Mouse (Mus musculus) embryonic fibroblast, embryonic 13.5 days (primary cell): ENCODE measurements around the gene Kdm1a. TPM values are rescaled to one million over a fixed set of nuclear protein-coding genes. Genes with fewer than 3 reads are reported as not detected.
A peak's percentile ranks its signal among the peaks of the same experiment; 100 is the strongest.

Experiments used
- H3K27ac ChIP-seq: 2 replicates; pipeline ENCODE4 v1.5.1; 2012; ENCODE audit warnings: low read length, control low read depth, inconsistent platforms; ENCODE audit not compliant: insufficient read depth
- H3K4me1 ChIP-seq: 2 replicates; pipeline ENCODE4 v1.6.1; 2011; ENCODE audit warnings: low read length; ENCODE audit not compliant: control insufficient read depth, insufficient read depth
- H3K4me3 ChIP-seq: 2 replicates; pipeline ENCODE4 v1.5.1; 2011; ENCODE audit warnings: mild to moderate bottlenecking, control low read depth, low read length; ENCODE audit not compliant: insufficient read depth
- CTCF ChIP-seq: IDR thresholded peaks from 2 replicates; pipeline ENCODE4 v1.5.1; 2011; ENCODE audit warnings: mild to moderate bottlenecking, control low read depth, low read length, moderate library complexity, borderline replicate concordance; ENCODE audit not compliant: insufficient read depth
- POLR2A ChIP-seq: IDR thresholded peaks from 2 replicates; pipeline ENCODE4 v1.6.1; 2011; ENCODE audit warnings: low read depth, mild to moderate bottlenecking, control low read depth, low read length, moderate library complexity
- polyA plus RNA-seq: library from polyadenylated mRNA; stranded (reverse); fragments of >200 nt; gene quantifications from 2 replicates; pipeline ENCODE4 v1.2.4, GENCODE M21; 2011; ENCODE audit warnings: low read depth; ENCODE audit not compliant: missing spikeins, insufficient read length

Gene Kdm1a
- polyA plus RNA-seq, 1 experiment, result 88.7 TPM

DNA sequence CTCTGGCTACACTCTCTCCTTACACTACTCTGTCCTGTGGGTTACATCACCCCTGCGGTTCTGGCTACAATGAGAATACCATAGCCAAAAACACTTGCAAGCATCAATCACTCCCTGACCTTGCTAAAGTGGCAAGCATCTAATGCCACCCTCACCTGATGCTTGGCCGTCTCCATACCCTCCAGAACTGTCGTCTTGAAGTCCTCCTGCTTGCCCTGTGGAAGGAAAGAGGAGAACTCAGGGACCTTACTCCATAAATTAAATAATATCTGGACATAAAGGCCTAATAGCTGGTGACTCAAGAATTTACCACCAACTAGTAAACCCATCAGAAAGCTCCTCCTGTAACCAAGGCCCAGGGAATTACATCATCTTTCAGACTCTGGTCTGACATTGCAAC lies 20.6 kb downstream of the Kdm1a start:
- Histone ChIP-seq H3K27ac (no peak overlapping the region), H3K4me1 (peaks cover 3% of the 10 kb centered on the region; the same call in 1 of the 2 replicates), H3K4me3 (no peak overlapping the region)
- TF ChIP-seq CTCF, result no peak
- no peak for TF ChIP-seq POLR2A

DNA sequence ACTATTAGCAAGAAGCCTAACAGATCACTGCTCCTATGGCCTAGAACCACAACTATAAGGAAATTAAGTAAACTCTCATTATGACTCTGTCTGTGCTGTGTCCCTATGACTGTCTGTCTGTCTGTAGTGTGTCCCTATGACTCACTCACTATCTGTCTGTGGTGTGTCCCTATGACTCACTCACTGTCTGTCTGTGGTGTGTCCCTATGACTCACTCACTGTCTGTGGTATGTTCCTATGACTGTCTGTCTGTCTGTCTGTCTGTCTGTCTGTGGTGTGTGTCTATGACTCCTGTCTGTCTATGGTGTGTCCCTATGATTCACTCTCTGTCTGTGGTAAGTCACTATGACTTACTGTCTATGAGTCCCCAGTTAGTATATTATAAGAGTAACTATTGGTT lies 32.5 kb downstream of the Kdm1a start:
- Histone ChIP-seq H3K4me1 (no peaks in the 10 kb centered on the region), H3K27ac (peak overlapping the region; percentile 80), H3K4me3 (no peak overlapping the region)
- TF ChIP-seq CTCF (no peak), POLR2A (no peak)

GRCm38 (mm10) chr4:136568629-136569028 lies 33.9 kb downstream of the Kdm1a start:
- no peak for TF ChIP-seq CTCF
- no peak for TF ChIP-seq POLR2A
- Histone ChIP-seq H3K4me1 (no peaks in the 10 kb centered on the region), H3K27ac (no peak overlapping the region), H3K4me3 (no peak overlapping the region)

DNA sequence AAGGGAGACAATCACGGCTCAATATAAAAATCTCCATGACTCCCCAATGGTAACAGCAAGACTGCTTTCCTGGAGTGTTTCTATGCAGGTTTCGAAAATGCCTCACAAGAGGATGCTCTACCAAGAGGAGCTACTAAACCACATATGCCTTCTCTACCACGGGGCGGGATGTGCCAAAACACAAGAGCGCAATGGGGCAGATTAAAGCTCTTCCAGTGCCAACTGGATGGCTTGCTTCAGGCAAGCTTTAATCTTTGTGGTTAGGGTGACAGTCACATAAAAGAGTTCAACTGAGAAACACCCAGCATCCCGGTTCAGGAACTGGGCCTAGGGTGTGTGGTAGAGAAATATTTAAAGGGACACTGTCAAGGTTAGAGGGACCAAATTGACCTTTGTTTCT lies 39.8 kb downstream of the Kdm1a start:
- no peak overlapping the region for H3K4me3 ChIP-seq
- no peaks in the 10 kb centered on the region for H3K4me1 ChIP-seq
- no peak overlapping the region for H3K27ac ChIP-seq
- no peak for TF ChIP-seq CTCF
- no peak for TF ChIP-seq POLR2A

DNA sequence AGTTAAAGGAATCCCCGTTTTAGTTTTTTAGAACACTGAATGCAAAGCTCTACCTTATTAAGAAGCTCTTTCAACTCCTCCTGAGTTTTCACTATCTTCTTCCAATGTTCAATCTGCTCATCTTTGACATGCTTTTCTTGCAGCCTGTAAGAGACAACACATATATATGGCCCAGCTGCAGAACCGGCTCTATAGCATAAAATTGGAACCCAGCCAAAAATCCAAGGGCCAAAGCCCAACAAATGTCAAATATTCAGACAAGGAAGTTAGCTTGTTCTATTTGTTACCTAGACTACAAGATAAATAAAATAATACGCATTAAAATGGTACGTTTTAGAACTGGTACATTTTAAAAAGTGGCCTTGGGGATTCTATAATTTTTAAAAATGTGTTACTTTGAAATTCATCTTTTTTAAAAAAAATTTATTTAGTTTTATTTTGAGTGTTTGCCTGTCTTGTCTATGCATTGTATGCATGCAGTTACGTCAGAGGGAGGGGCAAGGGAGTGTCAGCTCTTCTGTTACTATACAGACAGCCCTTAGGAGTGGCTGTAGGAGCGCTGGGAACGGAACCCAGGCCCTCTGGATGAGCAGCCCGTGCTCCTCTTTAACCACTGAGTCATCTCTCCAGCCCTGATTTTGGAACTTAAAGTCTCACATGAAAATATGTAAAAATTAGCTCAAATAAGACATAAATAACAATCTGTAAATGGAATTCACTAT lies 42.1 kb downstream of the Kdm1a start:
- Histone ChIP-seq H3K4me3 (no peak overlapping the region), H3K27ac (no peak overlapping the region), H3K4me1 (no peaks in the 10 kb centered on the region)
- TF ChIP-seq POLR2A, result no peak
- no peak for TF ChIP-seq CTCF

DNA sequence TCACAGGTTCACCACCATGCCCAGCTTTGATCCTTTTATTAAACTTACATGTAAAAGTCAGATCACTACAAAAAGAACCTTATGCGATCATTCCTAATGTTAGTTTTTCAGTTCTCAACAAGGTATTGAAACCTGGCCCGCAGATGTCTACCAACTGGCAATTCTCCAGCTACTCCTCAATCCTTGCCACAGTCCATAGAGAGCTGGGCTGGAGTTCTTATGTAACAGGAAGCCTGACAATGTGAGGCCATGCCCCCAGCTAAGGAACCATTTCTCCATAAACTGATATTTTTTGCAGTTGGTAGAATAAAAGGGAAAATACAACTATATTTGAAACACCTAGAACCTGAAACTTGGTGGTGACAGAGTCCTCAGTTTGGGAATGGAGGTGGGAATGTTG lies 42.8 kb downstream of the Kdm1a start:
- H3K4me1 ChIP-seq, result no peaks in the 10 kb centered on the region
- no peak overlapping the region for H3K27ac ChIP-seq
- no peak for TF ChIP-seq CTCF
- no peak for TF ChIP-seq POLR2A
- no peak overlapping the region for H3K4me3 ChIP-seq

- Histone ChIP-seq H3K4me3 (no peak overlapping the region), H3K4me1 (no peaks in the 10 kb centered on the region), H3K27ac (no peak overlapping the region; the same call in 1 of the 2 replicates)
- no peak for TF ChIP-seq POLR2A
- no peak for TF ChIP-seq CTCF
Observed at GRCm38 (mm10) chr4:136557638-136558037, 44.9 kb downstream of the Kdm1a start.

GRCm38 (mm10) chr4:136553108-136553507 lies 49.4 kb downstream of the Kdm1a start:
- no peaks in the 10 kb centered on the region for H3K4me1 ChIP-seq
- TF ChIP-seq CTCF (no peak), POLR2A (no peak)
- no peak overlapping the region for H3K4me3 ChIP-seq
- H3K27ac ChIP-seq, result no peak overlapping the region

GRCm38 (mm10) chr4:136548381-136548801 lies 54.1 kb downstream of the Kdm1a start:
- no peak overlapping the region for H3K27ac ChIP-seq
- no peak for TF ChIP-seq CTCF
- no peak for TF ChIP-seq POLR2A
- no peaks in the 10 kb centered on the region for H3K4me1 ChIP-seq
- H3K4me3 ChIP-seq, result no peak overlapping the region

GRCm38 (mm10) chr4:136547721-136548120 lies 54.8 kb downstream of the Kdm1a start:
- no peak for TF ChIP-seq CTCF
- H3K27ac ChIP-seq, result no peak overlapping the region
- no peaks in the 10 kb centered on the region for H3K4me1 ChIP-seq
- H3K4me3 ChIP-seq, result no peak overlapping the region

DNA sequence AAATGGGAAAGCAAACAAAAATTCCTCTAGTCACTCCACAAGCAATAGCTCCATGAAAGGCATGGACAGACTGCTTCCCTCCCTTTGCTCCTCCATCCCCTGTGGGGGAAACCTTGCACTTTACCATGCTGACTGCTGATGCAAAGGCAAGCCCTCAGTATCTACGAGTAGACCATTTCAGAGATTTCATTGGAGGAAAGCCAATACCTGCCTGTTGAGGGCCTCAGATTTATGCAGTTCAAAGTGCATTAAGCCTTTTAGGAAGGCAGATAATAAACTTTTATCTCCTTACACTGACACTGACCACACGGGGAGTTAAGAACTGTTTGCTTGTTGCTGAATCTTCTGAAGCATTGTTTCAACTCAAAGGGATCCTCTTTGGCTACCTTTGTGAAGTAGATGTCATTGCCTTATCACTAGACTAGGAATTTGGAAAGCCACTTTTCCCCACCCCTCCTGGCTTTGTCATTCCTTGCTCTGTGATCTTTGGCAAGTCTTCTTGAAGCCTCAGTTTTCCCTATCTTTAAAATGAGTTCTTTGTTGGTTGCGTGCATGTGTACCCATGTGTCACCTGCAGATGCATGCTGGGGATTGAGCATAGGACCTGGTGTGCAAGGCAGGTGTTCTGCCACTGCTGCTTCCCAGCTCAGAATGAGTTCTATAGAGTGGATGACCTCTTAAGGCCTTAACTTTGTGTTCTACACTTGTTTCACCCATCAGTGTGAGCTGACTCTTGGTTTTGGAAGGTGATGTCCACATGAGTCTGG lies 56.1 kb downstream of the Kdm1a start:
- no peak for TF ChIP-seq CTCF
- TF ChIP-seq POLR2A, result no peak
- H3K4me1 ChIP-seq, result no peaks in the 10 kb centered on the region
- no peak overlapping the region for H3K4me3 ChIP-seq
- no peak overlapping the region for H3K27ac ChIP-seq
